Mouse (Mus musculus) neural tube, embryonic 11.5 days (tissue): ENCODE measurements around the gene Gm49486. TPM values are rescaled to one million over a fixed set of nuclear protein-coding genes. Genes with fewer than 3 reads are reported as not detected.
A peak's percentile ranks its signal among the peaks of the same experiment; 100 is the strongest.
"Not testable (repeated sequence)": the region's sequence is repeated elsewhere in the genome, so short reads cannot be mapped to it uniquely, and the experiment has no call there.

Experiments used
- ATAC-seq: fragments of 200-750 bp; cut with Nextera tagmentation; 2 replicates; pipeline ENCODE4 v1.8.0; 2017; ENCODE audit warnings: moderate number of reproducible peaks, mild to moderate bottlenecking, moderate TSS enrichment, moderate library complexity; ENCODE audit not compliant: insufficient read depth, low FRiP score, low TSS enrichment
- DNase-seq: peaks from one replicate; pipeline ENCODE4 v3.0.0-alpha.2; 2015; ENCODE audit warnings: low spot score
- H3K27ac ChIP-seq: fragments of 300-500 bp; sonication (generic); 2 replicates; pipeline ENCODE4 v1.5.1; 2014; ENCODE audit warnings: low read depth, mild to moderate bottlenecking, low read length
- H3K27me3 ChIP-seq: fragments of 300-500 bp; sonication (generic); 2 replicates; pipeline ENCODE4 v1.6.1; 2014; ENCODE audit warnings: mild to moderate bottlenecking, low read length, mixed read lengths; ENCODE audit not compliant: control insufficient read depth, insufficient read depth
- H3K36me3 ChIP-seq: fragments of 300-500 bp; sonication (generic); 2 replicates; pipeline ENCODE4 v1.6.1; 2014; ENCODE audit warnings: mild to moderate bottlenecking, low read length, moderate library complexity, mixed read lengths; ENCODE audit not compliant: control insufficient read depth, insufficient read depth
- H3K4me1 ChIP-seq: fragments of 300-500 bp; sonication (generic); 2 replicates; pipeline ENCODE4 v1.6.1; 2014; ENCODE audit warnings: low read length, mixed read lengths; ENCODE audit not compliant: control insufficient read depth, insufficient read depth
- H3K4me2 ChIP-seq: fragments of 300-500 bp; sonication (generic); 2 replicates; pipeline ENCODE4 v1.6.1; 2014; ENCODE audit warnings: low read depth, mild to moderate bottlenecking, moderate library complexity
- H3K4me3 ChIP-seq: fragments of 300-500 bp; sonication (generic); 2 replicates; pipeline ENCODE4 v1.5.1; 2014; ENCODE audit warnings: low read depth, low read length
- H3K9ac ChIP-seq: fragments of 300-500 bp; sonication (generic); 2 replicates; pipeline ENCODE4 v1.6.1; 2014; ENCODE audit warnings: mild to moderate bottlenecking, low read length
- H3K9me3 ChIP-seq: fragments of 300-500 bp; sonication (generic); 2 replicates; pipeline ENCODE4 v1.6.1; 2016; ENCODE audit warnings: low read length; ENCODE audit not compliant: control insufficient read depth
- WGBS: fragments of 180-500 bp; shearing (Covaris S2); extraction: QIAGEN DNeasy Blood & Tissue Kit; methylation state at CpG from one replicate; pipeline ENCODE4 v1.1.7; 2014; 5-methylcytosine and 5-hydroxymethylcytosine counted together
- polyA plus RNA-seq: library from polyadenylated mRNA; unstranded; fragments of >200 nt; fragmentation: Nextera tagmentation; extraction: Ambion mirVana; gene quantifications from 2 replicates; pipeline ENCODE4 v1.2.1, GENCODE M21; 2014

Gm49486 gene
- polyA plus RNA-seq, 1 experiment from 2014 or later, result 0.49 TPM

DNA sequence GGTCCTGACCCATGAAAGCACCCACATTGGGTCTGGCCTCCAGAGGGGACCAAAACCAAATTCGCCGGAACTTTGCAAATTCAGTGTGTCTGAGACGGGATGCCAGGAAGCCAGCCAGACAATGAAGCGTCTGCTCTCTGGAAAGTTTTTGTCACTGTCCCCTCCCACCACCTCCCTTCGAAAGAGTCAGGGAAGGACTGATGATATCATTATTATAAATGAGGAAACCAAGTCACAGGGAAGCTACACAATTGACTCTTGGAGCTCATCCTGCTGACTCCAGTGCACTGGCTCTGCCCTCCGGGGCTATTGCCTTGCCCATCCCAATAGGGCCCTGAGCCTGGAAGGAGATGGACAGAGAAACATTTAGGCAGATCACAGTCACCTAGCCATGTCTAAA, 15.6 kb upstream of the Gm49486 start:
- Histone ChIP-seq H3K27ac (no peak overlapping the region), H3K4me3 (no peak overlapping the region), H3K27me3 (no peaks in the 10 kb centered on the region), H3K9ac (no peak overlapping the region), H3K4me1 (no peaks in the 10 kb centered on the region), H3K9me3 (no peaks in the 10 kb centered on the region), H3K36me3 (no peaks in the 10 kb centered on the region), H3K4me2 (no peak overlapping the region)
- WGBS, result 83% methylated on average over 6 of the region's 6 CpGs
- DNase-seq, result no peak
- no peak for ATAC-seq

- no peak overlapping the region for H3K9ac ChIP-seq
- no peak overlapping the region for H3K27ac ChIP-seq
- H3K9me3 ChIP-seq, result no peaks in the 10 kb centered on the region
- H3K36me3 ChIP-seq, result no peaks in the 10 kb centered on the region
- no peaks in the 10 kb centered on the region for H3K4me1 ChIP-seq
- no peak for DNase-seq
- no peak overlapping the region for H3K4me3 ChIP-seq
- H3K27me3 ChIP-seq, result no peaks in the 10 kb centered on the region
- 77% methylated on average over 3 of the region's 3 CpGs for WGBS
- H3K4me2 ChIP-seq, result no peak overlapping the region
- no peak for ATAC-seq
These were observed 13.0 kb upstream of the Gm49486 start for GRCm38 (mm10) chr15:79216191-79216590.

- no peaks in the 10 kb centered on the region for H3K9me3 ChIP-seq
- H3K4me3 ChIP-seq, result no peak overlapping the region
- peaks cover 11% of the 10 kb centered on the region for H3K4me1 ChIP-seq
- no peak overlapping the region for H3K27ac ChIP-seq
- 0% methylated on average over 1 of the region's 1 CpGs for WGBS
- no peak overlapping the region for H3K4me2 ChIP-seq
- no peaks in the 10 kb centered on the region for H3K27me3 ChIP-seq
- H3K36me3 ChIP-seq, result no peaks in the 10 kb centered on the region
- no peak overlapping the region for H3K9ac ChIP-seq
- ATAC-seq (no peak), DNase-seq (peak; percentile 59)
These were observed 9.6 kb upstream of the Gm49486 start for GRCm38 (mm10) chr15:79219572-79219971.

DNA sequence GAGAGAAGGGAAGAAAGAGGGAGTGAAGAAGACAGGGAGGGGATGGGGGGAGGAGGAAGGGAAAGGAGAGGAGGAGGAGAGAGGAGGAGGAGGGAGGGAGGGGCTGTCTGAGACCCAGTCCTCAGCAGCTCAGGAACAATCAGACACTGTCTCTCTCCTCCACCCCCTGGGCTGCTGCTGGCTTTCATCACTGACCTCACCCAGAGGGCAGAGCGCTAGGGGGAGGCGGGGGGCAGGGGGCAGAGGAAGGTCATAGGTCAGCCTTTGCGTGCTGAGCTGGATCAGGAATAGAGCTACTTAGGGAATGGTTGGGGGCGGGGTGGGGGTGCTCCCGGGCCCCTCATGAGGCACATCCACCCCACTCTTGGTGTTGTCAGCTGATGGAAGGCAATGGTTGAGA, 5.5 kb upstream of the Gm49486 start:
- ATAC-seq (no peak), DNase-seq (no peak)
- no peaks in the 10 kb centered on the region for H3K27me3 ChIP-seq
- H3K36me3 ChIP-seq, result no peaks in the 10 kb centered on the region
- 1% methylated on average over 5 of the region's 5 CpGs for WGBS
- no peak overlapping the region for H3K9ac ChIP-seq
- H3K4me3 ChIP-seq, result no peak overlapping the region
- H3K4me2 ChIP-seq, result no peak overlapping the region
- H3K4me1 ChIP-seq, result peaks cover 16% of the 10 kb centered on the region
- 0 out of 2 replicates have a peak overlapping the region, but pooled peaks have one; percentile 29 for H3K27ac ChIP-seq
- H3K9me3 ChIP-seq, result no peaks in the 10 kb centered on the region

DNA sequence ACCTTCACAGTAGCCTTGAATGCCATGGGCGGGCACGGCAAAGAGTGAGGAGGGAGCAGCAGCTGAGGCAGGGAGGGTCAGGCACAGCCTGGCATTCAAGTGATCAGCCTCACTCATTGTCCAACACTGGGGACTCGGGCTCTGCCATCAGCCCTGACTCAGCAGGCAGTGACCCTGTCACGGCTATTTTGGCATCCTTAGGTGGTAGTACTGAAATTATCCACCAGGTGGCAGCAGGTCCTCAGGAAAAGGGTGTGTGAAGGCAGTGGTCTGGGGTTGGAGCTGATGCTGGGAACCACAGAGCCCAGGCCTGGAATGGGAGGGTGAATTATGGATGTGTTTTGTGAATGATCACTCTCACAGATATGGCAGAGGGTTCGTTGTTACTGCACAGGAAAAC, 4.5 kb upstream of the Gm49486 start:
- Histone ChIP-seq H3K27me3 (no peaks in the 10 kb centered on the region), H3K9me3 (no peaks in the 10 kb centered on the region), H3K36me3 (no peaks in the 10 kb centered on the region), H3K4me3 (no peak overlapping the region), H3K9ac (no peak overlapping the region), H3K27ac (no peak overlapping the region; the same call in 1 of the 2 replicates), H3K4me1 (peaks cover 19% of the 10 kb centered on the region), H3K4me2 (no peak overlapping the region)
- WGBS, result 8% methylated on average over 5 of the region's 5 CpGs
- DNase-seq (peak; percentile 89), ATAC-seq (peak; percentile 54; the same call in 1 of the 2 replicates)

GRCm38 (mm10) chr15:79225780-79226179, 3.4 kb upstream of the Gm49486 start:
- not testable (repeated sequence) for H3K27me3 ChIP-seq, H3K9me3 ChIP-seq, ATAC-seq, H3K4me2 ChIP-seq, H3K36me3 ChIP-seq, H3K9ac ChIP-seq, DNase-seq, H3K27ac ChIP-seq, H3K4me3 ChIP-seq
- WGBS, result 67% methylated on average over 2 of the region's 2 CpGs
- peaks cover 25% of the 10 kb centered on the region for H3K4me1 ChIP-seq

DNA sequence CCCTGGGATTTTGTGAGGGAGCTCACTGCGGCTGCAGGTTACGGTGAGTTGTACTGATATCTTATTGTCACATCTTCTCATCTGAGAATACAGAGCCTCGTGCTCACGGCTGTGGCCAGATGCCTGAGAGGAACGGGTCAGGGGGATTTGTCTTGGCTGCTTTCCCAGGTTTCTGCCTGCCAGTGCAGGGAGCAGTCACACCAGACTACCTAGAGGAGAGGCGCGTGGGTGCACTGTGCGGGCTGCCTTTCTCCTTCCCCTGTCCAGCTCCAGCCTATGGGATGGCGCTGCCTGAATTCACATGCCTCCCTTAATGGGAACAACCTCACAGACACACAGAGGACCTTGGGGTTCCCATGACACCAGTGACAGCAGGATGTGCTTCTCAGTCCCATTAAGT, 6.1 kb downstream of the Gm49486 start:
- peaks cover under 1% of the 10 kb centered on the region; the same call in 1 of the 2 replicates for H3K4me1 ChIP-seq
- DNase-seq (no peak), ATAC-seq (no peak)
- no peak overlapping the region for H3K4me3 ChIP-seq
- H3K36me3 ChIP-seq, result peaks cover 6% of the 10 kb centered on the region; the same call in 1 of the 2 replicates
- H3K4me2 ChIP-seq, result no peak overlapping the region
- no peak overlapping the region for H3K27ac ChIP-seq
- no peaks in the 10 kb centered on the region for H3K27me3 ChIP-seq
- 91% methylated on average over 9 of the region's 9 CpGs for WGBS
- H3K9me3 ChIP-seq, result no peaks in the 10 kb centered on the region
- no peak overlapping the region for H3K9ac ChIP-seq

DNA sequence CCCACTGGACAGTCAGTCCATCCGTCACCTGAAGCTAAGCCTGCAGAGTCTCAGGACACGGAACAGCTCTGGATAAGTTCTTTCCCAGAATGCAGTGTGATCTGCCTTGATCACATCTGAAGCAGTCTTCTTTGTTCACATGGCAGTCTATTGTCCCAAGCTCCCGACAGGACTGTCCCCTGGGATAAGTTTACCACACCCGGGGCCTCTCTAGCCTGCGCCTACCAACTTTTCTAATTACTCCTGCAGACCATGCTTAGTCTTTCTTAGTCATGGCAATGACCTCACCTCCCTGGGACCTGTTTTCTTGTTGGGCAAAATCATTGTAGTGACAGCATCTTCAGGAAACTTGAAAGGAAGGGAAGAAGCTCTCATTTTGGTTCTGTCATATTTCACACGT, 8.8 kb downstream of the Gm49486 start:
- Histone ChIP-seq H3K27me3 (no peaks in the 10 kb centered on the region), H3K27ac (no peak overlapping the region), H3K4me3 (no peak overlapping the region), H3K9ac (no peak overlapping the region), H3K9me3 (no peaks in the 10 kb centered on the region), H3K4me2 (no peak overlapping the region), H3K4me1 (no peaks in the 10 kb centered on the region), H3K36me3 (peaks cover 14% of the 10 kb centered on the region)
- 80% methylated on average over 6 of the region's 6 CpGs for WGBS
- ATAC-seq (no peak), DNase-seq (no peak)

GRCm38 (mm10) chr15:79242574-79243233, 13.5 kb downstream of the Gm49486 start:
- DNase-seq (no peak), ATAC-seq (0 out of 2 replicates have a peak, but pooled peaks have one; percentile 28)
- H3K27me3 ChIP-seq, result no peaks in the 10 kb centered on the region
- no peak overlapping the region for H3K27ac ChIP-seq
- WGBS, result 79% methylated on average over 13 of the region's 13 CpGs
- H3K4me3 ChIP-seq, result no peak overlapping the region
- H3K4me2 ChIP-seq, result no peak overlapping the region
- peaks cover 16% of the 10 kb centered on the region for H3K36me3 ChIP-seq
- no peak overlapping the region for H3K9ac ChIP-seq
- H3K4me1 ChIP-seq, result no peaks in the 10 kb centered on the region
- H3K9me3 ChIP-seq, result no peaks in the 10 kb centered on the region
